Mouse (Mus musculus): ENCODE measurements around the gene Entr1. TPM values are rescaled to one million over a fixed set of nuclear protein-coding genes. Genes with fewer than 3 reads are reported as not detected.

The Entr1 gene
- polyA plus RNA-seq, 1 experiment from 2014 or later, result 177 TPM

GRCm38 (mm10) chr2:26356678-26357077, 32.4 kb downstream of the Entr1 start:
- H3K36me3 ChIP-seq, result peaks cover 6% of the 10 kb centered on the region; the same call in 1 of the 2 replicates
- peaks cover 8% of the 10 kb centered on the region for H3K4me1 ChIP-seq
- H3K4me2 ChIP-seq (replicated peaks), result no peak overlapping the region
- no peak overlapping the region for H3K9ac ChIP-seq
- no peaks in the 10 kb centered on the region for H3K27me3 ChIP-seq (replicated peaks)
- no peaks in the 10 kb centered on the region for H3K9me3 ChIP-seq
- no peak overlapping the region for H3K4me3 ChIP-seq
- 81% methylated on average over 7 of the region's 7 CpGs for WGBS
- no peak for ATAC-seq (ENCODE audit: low FRiP score, low read depth)
- no peak overlapping the region for H3K27ac ChIP-seq

GRCm38 (mm10) chr2:26356231-26356630, 32.9 kb downstream of the Entr1 start:
- Histone ChIP-seq H3K4me1 (peaks cover 12% of the 10 kb centered on the region), H3K9me3 (no peaks in the 10 kb centered on the region), H3K4me3 (no peak overlapping the region), H3K4me2 (replicated peaks) (no peak overlapping the region), H3K27ac (no peak overlapping the region), H3K36me3 (peaks cover 6% of the 10 kb centered on the region; the same call in 1 of the 2 replicates), H3K9ac (no peak overlapping the region), H3K27me3 (replicated peaks) (no peaks in the 10 kb centered on the region)
- 86% methylated on average over 4 of the region's 4 CpGs for WGBS
- ATAC-seq (ENCODE audit: low FRiP score, low read depth), result no peak

GRCm38 (mm10) chr2:26354401-26354800, 34.7 kb downstream of the Entr1 start:
- no peak overlapping the region for H3K27ac ChIP-seq
- no peak overlapping the region for H3K4me2 ChIP-seq (replicated peaks)
- H3K36me3 ChIP-seq, result peaks cover 15% of the 10 kb centered on the region
- no peak overlapping the region for H3K9ac ChIP-seq
- WGBS, result 91% methylated on average over 4 of the region's 4 CpGs
- H3K4me3 ChIP-seq, result no peak overlapping the region
- no peak for ATAC-seq (ENCODE audit: low FRiP score, low read depth)
- H3K4me1 ChIP-seq, result peaks cover 24% of the 10 kb centered on the region
- H3K9me3 ChIP-seq, result no peaks in the 10 kb centered on the region
- H3K27me3 ChIP-seq (replicated peaks), result no peaks in the 10 kb centered on the region

GRCm38 (mm10) chr2:26353066-26353980, 35.8 kb downstream of the Entr1 start:
- H3K9ac ChIP-seq, result peak overlapping the region; percentile 87
- H3K27ac ChIP-seq, result no peak overlapping the region
- peak overlapping the region; percentile 91 for H3K4me2 ChIP-seq (replicated peaks)
- H3K4me1 ChIP-seq, result peaks cover 24% of the 10 kb centered on the region
- no peak for ATAC-seq (ENCODE audit: low FRiP score, low read depth)
- peaks cover 26% of the 10 kb centered on the region for H3K36me3 ChIP-seq
- 92% methylated on average over 11 of the region's 11 CpGs for WGBS
- H3K9me3 ChIP-seq, result no peaks in the 10 kb centered on the region
- H3K27me3 ChIP-seq (replicated peaks), result no peaks in the 10 kb centered on the region
- H3K4me3 ChIP-seq, result peak overlapping the region; percentile 83

- peak overlapping the region; percentile 87 for H3K9ac ChIP-seq
- no peak overlapping the region for H3K27ac ChIP-seq
- H3K27me3 ChIP-seq (replicated peaks), result no peaks in the 10 kb centered on the region
- H3K9me3 ChIP-seq, result no peaks in the 10 kb centered on the region
- H3K4me2 ChIP-seq (replicated peaks), result peak overlapping the region; percentile 91
- peaks cover 24% of the 10 kb centered on the region for H3K4me1 ChIP-seq
- ATAC-seq (ENCODE audit: low FRiP score, low read depth), result peak; percentile 52
- 3% methylated on average over 36 of the region's 36 CpGs for WGBS
- peak overlapping the region; percentile 83 for H3K4me3 ChIP-seq
- H3K36me3 ChIP-seq, result peaks cover 34% of the 10 kb centered on the region
These were observed 36.7 kb downstream of the Entr1 start for GRCm38 (mm10) chr2:26352291-26352910.

GRCm38 (mm10) chr2:26351358-26352290, 37.5 kb downstream of the Entr1 start, which contains the start of gene Dnlz:
Gene Dnlz, minus strand, starts transcription at chr2:26352110.
- Histone ChIP-seq H3K27ac (peak within 1 kb of the TSS; percentile 74), H3K9ac (peak within 1 kb of the TSS; percentile 93), H3K4me1 (peaks cover 24% of the 10 kb centered on the region), H3K4me3 (peak within 1 kb of the TSS; percentile 83), H3K9me3 (no peaks in the 10 kb centered on the region), H3K27me3 (replicated peaks) (no peaks in the 10 kb centered on the region), H3K36me3 (peaks cover 42% of the 10 kb centered on the region), H3K4me2 (replicated peaks) (peak within 1 kb of the TSS; percentile 91)
- 3% methylated on average over 62 of the region's 62 CpGs for WGBS
- peak; percentile 74 for ATAC-seq (ENCODE audit: low FRiP score, low read depth)

- Histone ChIP-seq H3K4me1 (peaks cover 24% of the 10 kb centered on the region), H3K36me3 (peaks cover 69% of the 10 kb centered on the region), H3K27me3 (replicated peaks) (no peaks in the 10 kb centered on the region), H3K4me2 (replicated peaks) (no peak overlapping the region), H3K9ac (no peak overlapping the region), H3K9me3 (no peaks in the 10 kb centered on the region), H3K27ac (no peak overlapping the region), H3K4me3 (no peak overlapping the region)
- ATAC-seq (ENCODE audit: low FRiP score, low read depth), result no peak
- WGBS, result 79% methylated on average over 6 of the region's 6 CpGs
These were observed 40.9 kb downstream of the Entr1 start for GRCm38 (mm10) chr2:26348241-26348640.

GRCm38 (mm10) chr2:26342609-26343490, 46.3 kb downstream of the Entr1 start:
- Histone ChIP-seq H3K9me3 (no peaks in the 10 kb centered on the region), H3K36me3 (peaks cover 94% of the 10 kb centered on the region), H3K27me3 (replicated peaks) (no peaks in the 10 kb centered on the region), H3K4me3 (no peak overlapping the region), H3K9ac (no peak overlapping the region), H3K27ac (no peak overlapping the region), H3K4me2 (replicated peaks) (no peak overlapping the region), H3K4me1 (no peaks in the 10 kb centered on the region)
- no peak for ATAC-seq (ENCODE audit: low FRiP score, low read depth)
- WGBS, result 71% methylated on average over 11 of the region's 11 CpGs

GRCm38 (mm10) chr2:26342044-26342443, 47.1 kb downstream of the Entr1 start:
- Histone ChIP-seq H3K9me3 (no peaks in the 10 kb centered on the region), H3K27me3 (replicated peaks) (no peaks in the 10 kb centered on the region), H3K4me2 (replicated peaks) (no peak overlapping the region), H3K9ac (no peak overlapping the region), H3K27ac (no peak overlapping the region), H3K4me1 (no peaks in the 10 kb centered on the region), H3K36me3 (peaks cover 86% of the 10 kb centered on the region), H3K4me3 (no peak overlapping the region)
- WGBS, result 90% methylated on average over 10 of the region's 10 CpGs
- no peak for ATAC-seq (ENCODE audit: low FRiP score, low read depth)

GRCm38 (mm10) chr2:26341510-26341981, 47.6 kb downstream of the Entr1 start:
- H3K4me2 ChIP-seq (replicated peaks), result no peak overlapping the region
- peaks cover 81% of the 10 kb centered on the region for H3K36me3 ChIP-seq
- no peaks in the 10 kb centered on the region for H3K4me1 ChIP-seq
- no peak overlapping the region for H3K4me3 ChIP-seq
- H3K9ac ChIP-seq, result no peak overlapping the region
- ATAC-seq (ENCODE audit: low FRiP score, low read depth), result no peak
- 97% methylated on average over 2 of the region's 2 CpGs for WGBS
- no peak overlapping the region for H3K27ac ChIP-seq
- H3K27me3 ChIP-seq (replicated peaks), result no peaks in the 10 kb centered on the region
- H3K9me3 ChIP-seq, result no peaks in the 10 kb centered on the region

GRCm38 (mm10) chr2:26339204-26339551, 49.9 kb downstream of the Entr1 start:
- H3K27me3 ChIP-seq (replicated peaks), result no peaks in the 10 kb centered on the region
- no peak overlapping the region for H3K4me3 ChIP-seq
- H3K4me1 ChIP-seq, result no peaks in the 10 kb centered on the region
- 95% methylated on average over 5 of the region's 5 CpGs for WGBS
- no peak overlapping the region for H3K27ac ChIP-seq
- no peak overlapping the region for H3K4me2 ChIP-seq (replicated peaks)
- H3K36me3 ChIP-seq, result peaks cover 58% of the 10 kb centered on the region
- ATAC-seq (ENCODE audit: low FRiP score, low read depth), result no peak
- no peak overlapping the region for H3K9ac ChIP-seq
- H3K9me3 ChIP-seq, result no peaks in the 10 kb centered on the region

Measured in neural tube, embryonic 12.5 days (tissue).